Mouse (Mus musculus) CH12.LX (cell line): ENCODE data around the gene Vmn2r95. TPM values are rescaled to one million over a fixed set of nuclear protein-coding genes. Genes with fewer than 3 reads are reported as not detected.
"Not testable (repeated sequence)": the region's sequence is repeated elsewhere in the genome, so short reads cannot be mapped to it uniquely, and the experiment has no call there.

Experiments
- DNase-seq: peaks from one replicate; pipeline ENCODE4 v3.0.0-alpha.2; 2013; ENCODE audit errors: extremely low read depth
- H3K27ac ChIP-seq: 2 replicates; pipeline ENCODE4 v1.5.1; 2012; ENCODE audit warnings: low read depth, mild to moderate bottlenecking, control low read depth, moderate library complexity; ENCODE audit not compliant: insufficient read depth
- H3K27me3 ChIP-seq: replicated peaks from 2 replicates; pipeline ENCODE3; 2012; ENCODE audit warnings: inconsistent platforms
- H3K36me3 ChIP-seq, 2 experiments: replicated peaks in 1 of 2; 2 replicates each; pipeline versions ENCODE3 to v1.6.1; 2012; ENCODE audit warnings: inconsistent platforms in 1 of 2, low read length in 1 of 2, mild to moderate bottlenecking in 1 of 2, mixed read lengths in 1 of 2, moderate library complexity in 1 of 2; ENCODE audit not compliant: control insufficient read depth in 1 of 2, insufficient read depth in 1 of 2
- H3K4me1 ChIP-seq, 2 experiments: 2 replicates each; pipeline ENCODE4 v1.6.1; 2012; ENCODE audit warnings: inconsistent platforms in 1 of 2, moderate library complexity in 1 of 2; ENCODE audit not compliant: insufficient read depth in 2 of 2, control insufficient read depth in 1 of 2
- H3K4me2 ChIP-seq: 2 replicates; pipeline ENCODE4 v1.6.1; 2012; ENCODE audit warnings: low read depth, mild to moderate bottlenecking, control low read depth; ENCODE audit not compliant: poor library complexity, insufficient read depth, severe bottlenecking
- H3K4me3 ChIP-seq, 3 experiments: fragments of 150-350 bp in 1 of 3; sonication (generic) in 1 of 3; replicated peaks in 1 of 3; 2 replicates each; pipeline versions ENCODE3 to v1.5.1; 2011 to 2012; ENCODE audit warnings: low read depth in 2 of 3, low read length in 2 of 3, mild to moderate bottlenecking in 2 of 3, moderate library complexity in 2 of 3, control low read depth in 1 of 3, improper control_type of control experiment in 1 of 3, inconsistent platforms in 1 of 3, mixed read lengths in 1 of 3; ENCODE audit not compliant: poor library complexity in 1 of 3
- H3K79me2 ChIP-seq: replicated peaks from 2 replicates; pipeline ENCODE4 v1.6.1; 2012; ENCODE audit warnings: mild to moderate bottlenecking, moderate library complexity; ENCODE audit not compliant: control insufficient read depth, poor library complexity, insufficient read depth, severe bottlenecking; ENCODE audit errors: extremely low read depth
- H3K9ac ChIP-seq: 2 replicates; pipeline ENCODE4 v1.6.1; 2012; ENCODE audit warnings: low read depth, mild to moderate bottlenecking, control low read depth, moderate library complexity; ENCODE audit not compliant: insufficient read depth
- H3K9me3 ChIP-seq: replicated peaks from 2 replicates; pipeline ENCODE3; 2012; ENCODE audit warnings: low read length, inconsistent platforms, mixed read lengths
- BHLHE40 ChIP-seq: IDR thresholded peaks from 2 replicates; pipeline ENCODE4 v1.6.1; 2011; ENCODE audit warnings: mild to moderate bottlenecking, low read depth, low read length, improper control_type of control experiment
- CTCF ChIP-seq, 2 experiments: IDR thresholded peaks in 1 of 2; conservative IDR thresholded peaks in 1 of 2; 2 replicates each; pipeline ENCODE4 v1.5.1; 2011 to 2012; ENCODE audit warnings: low read depth in 2 of 2, low read length in 2 of 2, improper control_type of control experiment in 1 of 2, inconsistent platforms in 1 of 2, mild to moderate bottlenecking in 1 of 2, moderate library complexity in 1 of 2
- EP300 ChIP-seq: IDR thresholded peaks from 2 replicates; pipeline ENCODE4 v1.6.1; 2011; ENCODE audit warnings: low read length, improper control_type of control experiment
- ETS1 ChIP-seq: conservative IDR thresholded peaks from 2 replicates; pipeline ENCODE4 v1.6.1; 2012; ENCODE audit warnings: low read depth, mild to moderate bottlenecking, inconsistent platforms, low read length, improper control_type of control experiment, moderate library complexity
- GABPA ChIP-seq: IDR thresholded peaks from 2 replicates; pipeline ENCODE4 v1.6.1; 2012; ENCODE audit warnings: low read depth, low read length, improper control_type of control experiment, inconsistent platforms; ENCODE audit not compliant: insufficient replicate concordance
- IRF4 ChIP-seq: IDR thresholded peaks from 2 replicates; pipeline ENCODE4 v1.6.1; 2014; ENCODE audit warnings: low read depth, mild to moderate bottlenecking, inconsistent platforms, low read length, improper control_type of control experiment
- JUN ChIP-seq: IDR thresholded peaks from 2 replicates; pipeline ENCODE4 v1.6.1; 2011; ENCODE audit warnings: low read depth, mild to moderate bottlenecking, low read length, improper control_type of control experiment, moderate library complexity; ENCODE audit not compliant: insufficient read depth
- JUND ChIP-seq: conservative IDR thresholded peaks from 2 replicates; pipeline ENCODE4 v1.6.1; 2011; ENCODE audit warnings: low read depth, low read length, improper control_type of control experiment
- KAT2A ChIP-seq: IDR thresholded peaks from 2 replicates; pipeline ENCODE4 v1.6.1; 2012; ENCODE audit warnings: low read length, improper control_type of control experiment, inconsistent platforms; ENCODE audit not compliant: insufficient replicate concordance
- MAZ ChIP-seq: IDR thresholded peaks from 2 replicates; pipeline ENCODE4 v1.6.1; 2012; ENCODE audit warnings: low read depth, mild to moderate bottlenecking, inconsistent platforms, low read length, improper control_type of control experiment, moderate library complexity
- MEF2A ChIP-seq: IDR thresholded peaks from 2 replicates; pipeline ENCODE4 v1.6.1; 2014; ENCODE audit warnings: low read depth, mild to moderate bottlenecking, inconsistent platforms, low read length, improper control_type of control experiment, borderline replicate concordance
- MXI1 ChIP-seq: IDR thresholded peaks from 2 replicates; pipeline ENCODE4 v1.6.1; 2011; ENCODE audit warnings: mild to moderate bottlenecking, low read depth, low read length, improper control_type of control experiment
- MYC ChIP-seq: IDR thresholded peaks from 2 replicates; pipeline ENCODE4 v1.6.1; 2011; ENCODE audit warnings: low read depth, mild to moderate bottlenecking, improper control_type of control experiment, low read length
- NELFE ChIP-seq: IDR thresholded peaks from 2 replicates; pipeline ENCODE4 v1.6.1; 2011; ENCODE audit warnings: low read depth, low read length, improper control_type of control experiment
- NRF1 ChIP-seq: IDR thresholded peaks from 2 replicates; pipeline ENCODE4 v1.6.1; 2014; ENCODE audit warnings: low read depth, mild to moderate bottlenecking, inconsistent platforms, low read length, improper control_type of control experiment, moderate library complexity
- POLR2AphosphoS2 ChIP-seq: IDR thresholded peaks from 2 replicates; pipeline ENCODE4 v1.6.1; 2011; ENCODE audit warnings: low read depth, low read length, improper control_type of control experiment
- TBP ChIP-seq: conservative IDR thresholded peaks from 2 replicates; pipeline ENCODE4 v1.6.1; 2011; ENCODE audit warnings: low read depth, low read length, improper control_type of control experiment
- TCF12 ChIP-seq: IDR thresholded peaks from 2 replicates; pipeline ENCODE4 v1.6.1; 2014; ENCODE audit warnings: low read depth, mild to moderate bottlenecking, inconsistent platforms, low read length, improper control_type of control experiment
- UBTF ChIP-seq: IDR thresholded peaks from 2 replicates; pipeline ENCODE4 v1.6.1; 2012; ENCODE audit warnings: low read depth, mild to moderate bottlenecking, inconsistent platforms, low read length, improper control_type of control experiment, moderate library complexity
- ZKSCAN1 ChIP-seq: IDR thresholded peaks from 2 replicates; pipeline ENCODE4 v1.6.1; 2012; ENCODE audit warnings: low read depth, inconsistent platforms, low read length, improper control_type of control experiment, borderline replicate concordance
- ZNF384 ChIP-seq: IDR thresholded peaks from 2 replicates; pipeline ENCODE4 v1.6.1; 2012; ENCODE audit warnings: low read depth, low read length, improper control_type of control experiment, inconsistent platforms
- dilution Hi-C: fragments of 300-500 bp; cut with MboI; formaldehyde crosslinking; loops from 2 replicates; pipeline ENCODE4 v1.14.3; 2020; ENCODE audit warnings: low sequenced_read_pairs; ENCODE audit not compliant: extremely low pct_unique_long_range_greater_than_20kb, extremely low pct_ligation_motif_present
- in situ Hi-C: fragments of 300-500 bp; cut with MboI; formaldehyde crosslinking; loops from 3 replicates; pipeline ENCODE4 v1.14.3; 2019; ENCODE audit warnings: low sequenced_read_pairs, low pct_ligation_motif_present, low pct_unique_long_range_greater_than_20kb, mixed read lengths
- polyA plus RNA-seq: library from polyadenylated mRNA; unstranded; fragments of >175 nt; gene quantifications from 2 replicates; pipeline ENCODE4 v1.2.1, GENCODE M21; 2012; ENCODE audit warnings: low read depth; ENCODE audit not compliant: insufficient read length
- total RNA-seq, 2 experiments: library from RNA; depleted of rRNA; stranded (reverse); fragments of 300-350 nt in 1 of 2; fragments of >200 nt in 1 of 2; gene quantifications; 2 replicates each; pipeline ENCODE4 v1.2.3; 2012 to 2014

Gene Vmn2r95
- not detected in 2 replicates for total RNA-seq (2012; rRNA removed)
- not detected in 2 replicates for total RNA-seq (2014; rRNA removed)
- polyA plus RNA-seq: 0.01 and 0.04 TPM in 2 replicates

GRCm38 (mm10) chr17:18423778-18424177 is at the start of gene Vmn2r95:
Gene Vmn2r95, plus strand, starts transcription at chr17:18424078.
- Histone ChIP-seq H3K9me3 (no peaks in the 10 kb centered on the region), H3K27me3 (no peaks in the 10 kb centered on the region), H3K9ac (no peak within 1 kb of the TSS), H3K79me2 (no peaks in the 10 kb centered on the region), H3K4me3 (no peak within 1 kb of the TSS), H3K36me3 (no peaks in the 10 kb centered on the region), H3K4me1 (no peaks in the 10 kb centered on the region), H3K4me2 (no peak within 1 kb of the TSS), H3K27ac (no peak within 1 kb of the TSS)
- TF ChIP-seq IRF4: no peak
- no peak for TF ChIP-seq ETS1
- no peak for TF ChIP-seq JUND
- TF ChIP-seq MAZ: no peak
- no peak for TF ChIP-seq POLR2AphosphoS2
- no peak for TF ChIP-seq JUN
- TF ChIP-seq MYC: no peak
- no peak for TF ChIP-seq MXI1
- no peak for TF ChIP-seq TBP
- no peak for TF ChIP-seq CTCF (conservative IDR thresholded peaks at IDR 0.05 in 1 of 2, IDR thresholded peaks at IDR 0.05 in 1 of 2; ENCODE audit: low read depth in 2 of 2, low read length in 2 of 2)
- no peak for TF ChIP-seq TCF12
- TF ChIP-seq KAT2A: no peak
- no peak for TF ChIP-seq NELFE
- no peak for TF ChIP-seq BHLHE40
- TF ChIP-seq ZKSCAN1: no peak
- no peak for TF ChIP-seq NRF1
- no peak for TF ChIP-seq ZNF384
- TF ChIP-seq EP300: no peak
- no peak for TF ChIP-seq GABPA
- in situ Hi-C loops: no loop called here
- DNase-seq: no peak
- dilution Hi-C loops: no loop called here

GRCm38 (mm10) chr17:18455619-18456140 is 31.8 kb downstream of the Vmn2r95 start:
- H3K79me2 ChIP-seq: no peaks in the 10 kb centered on the region
- no peak overlapping the region for H3K27ac ChIP-seq
- in situ Hi-C loops: no loop called here

GRCm38 (mm10) chr17:18458126-18458634 is 34.3 kb downstream of the Vmn2r95 start:
- H3K9ac ChIP-seq, H3K36me3 ChIP-seq, H3K4me2 ChIP-seq, DNase-seq, H3K27ac ChIP-seq, H3K79me2 ChIP-seq, dilution Hi-C loops, H3K9me3 ChIP-seq, in situ Hi-C loops, H3K4me1 ChIP-seq, H3K27me3 ChIP-seq, H3K4me3 ChIP-seq: not testable (repeated sequence)

More at GRCm38 (mm10) chr17:18455619-18456140, 31.8 kb downstream of the Vmn2r95 start:
- H3K27me3 ChIP-seq: no peaks in the 10 kb centered on the region
- H3K9ac ChIP-seq: no peak overlapping the region
- no peak overlapping the region for H3K4me3 ChIP-seq
- H3K36me3 ChIP-seq: no peaks in the 10 kb centered on the region
- TF ChIP-seq POLR2AphosphoS2 (no peak), UBTF (no peak), MEF2A (no peak), KAT2A (no peak), MXI1 (no peak), IRF4 (no peak)
- H3K4me1 ChIP-seq: no peaks in the 10 kb centered on the region
- no peak overlapping the region for H3K4me2 ChIP-seq
- DNase-seq: no peak
- dilution Hi-C loops: no loop called here
- H3K9me3 ChIP-seq: no peaks in the 10 kb centered on the region
